Comparison of ENCODE assay signal across 8 mouse cellular contexts in genomic region chr13:92733252-92733651, GRCm38 (mm10).
DNase-seq lines count a peak whose midpoint lies in the region; ATAC-seq lines count a peak whose summit lies in the region.

No protein-coding gene starts in this region.

- no peaks in the 10 kb centered on the region for H3K4me1 ChIP-seq in stomach, embryonic 15.5 days

- peak; percentile 81 for ATAC-seq in megakaryocyte-erythroid progenitor cell, adult 5-6 weeks (replicated peaks; ENCODE audit: low FRiP score, low TSS enrichment, poor library complexity, severe bottlenecking)
- peak; percentile 53; the same call in 1 of the 2 replicates for ATAC-seq in stomach, embryonic 15.5 days (ENCODE audit: insufficient read depth, low FRiP score, low read depth)

- no peak overlapping the region for H3K4me3 ChIP-seq in stomach, embryonic 15.5 days (replicated peaks)

- no peaks in the 10 kb centered on the region for H3K27me3 ChIP-seq in stomach, embryonic 15.5 days (replicated peaks)

- intact Hi-C loops in heart, postnatal 10 days (cut with DNase I): loop anchor here (10.0 kb wide), 1 partner anchor 828 kb away; no protein-coding TSS in a partner anchor
- intact Hi-C loops in left cerebral cortex, postnatal 10 days (cut with DNase I): no loop called here

- no peaks in the 10 kb centered on the region for H3K36me3 ChIP-seq in stomach, embryonic 15.5 days

- H3K4me2 ChIP-seq in stomach, embryonic 15.5 days: no peak overlapping the region

- DNase-seq in heart, adult 18-20 months: peak; percentile 21 to 44
- no peak for DNase-seq in heart, adult 9 months (ENCODE audit: low spot score in 2 of 2)
- DNase-seq in R1 (ENCODE audit: low read depth, low spot score): peak; percentile 73
- DNase-seq in cerebellum, postnatal 14 days: peak; percentile 81 to 82
- peak; percentile 42 to 45 for DNase-seq in heart, postnatal 10 days
- DNase-seq in left cerebral cortex, postnatal 10 days (ENCODE audit: extremely low spot score in 1 of 2, low spot score in 2 of 2): peak; percentile 34 to 70

- no peak overlapping the region for H3K9ac ChIP-seq in stomach, embryonic 15.5 days

- 47% methylated on average over 9 of the region's 9 CpGs for WGBS in stomach, embryonic 15.5 days

- H3K27ac ChIP-seq in stomach, embryonic 15.5 days: no peak overlapping the region

- H3K9me3 ChIP-seq in stomach, embryonic 15.5 days: no peaks in the 10 kb centered on the region

Comparison
In these comparisons a context has a peak if more than half of its experiments do, and no peak if none do; other contexts are left out.
1. DNase-seq: peak in heart, adult 18-20 months (2 of 2), R1 (single experiment), cerebellum, postnatal 14 days (2 of 2), heart, postnatal 10 days (2 of 2) and left cerebral cortex, postnatal 10 days (2 of 2); none in heart, adult 9 months (0 of 2).